Mouse (Mus musculus): ENCODE results near the gene Nepn.
"Not testable (repeated sequence)": the region's sequence is repeated elsewhere in the genome, so short reads cannot be mapped to it uniquely, and the experiment has no call there.

Gene Nepn

GRCm38 (mm10) chr10:52388922-52389430 lies at the start of gene Nepn:
Nepn (plus strand) TSS chr10:52388972.
- CTCF ChIA-PET = no interaction called here
- POLR2A ChIA-PET = interaction anchor here in 2 of 4 experiments (0.6 to 0.7 kb wide), 2 partner anchors 173 to 221 kb away, joined by 4 to 8 read pairs; no protein-coding TSS in a partner anchor

GRCm38 (mm10) chr10:52343324-52343723 lies 45.4 kb upstream of the Nepn start:
- POLR2A ChIA-PET = not testable (repeated sequence)
- CTCF ChIA-PET = interaction anchor here in 1 of 4 experiments (0.6 to 2.3 kb wide), 3 partner anchors 14 to 127 kb away, joined by 3 to 10 read pairs (median 5); no protein-coding TSS in a partner anchor

GRCm38 (mm10) chr10:52353184-52353583 lies 35.6 kb upstream of the Nepn start:
- POLR2A ChIA-PET = interaction anchor here in 2 of 4 experiments (0.8 to 3.2 kb wide), 4 partner anchors 14 to 107 kb away, joined by 3 to 10 read pairs (median 3); partner anchors contain the start of gene Gopc (in 1 of the 2)
- CTCF ChIA-PET = interaction anchor here (0.5 to 3.7 kb wide), 14 partner anchors 9 to 137 kb away, joined by 3 to 27 read pairs (median 4); partner anchors contain the start of genes Dcbld1 (in 1 of the 4) and Gopc (in 1 of the 4)

GRCm38 (mm10) chr10:52358467-52358866 lies 30.3 kb upstream of the Nepn start, which contains the start of gene Gm26741:
Gm26741 (plus strand) TSS chr10:52358767.
- CTCF ChIA-PET = no interaction called here
- POLR2A ChIA-PET = no interaction called here

GRCm38 (mm10) chr10:52360241-52360735 lies 28.5 kb upstream of the Nepn start:
- CTCF ChIA-PET = interaction anchor here in 3 of 4 experiments (0.5 to 1.1 kb wide), 4 partner anchors 13 to 36 kb away, joined by 3 to 4 read pairs (median 3); no protein-coding TSS in a partner anchor

GRCm38 (mm10) chr10:52360862-52361609 lies 27.7 kb upstream of the Nepn start:
- ChIA-PET CTCF (interaction anchor here in 2 of 4 experiments (0.5 to 1.4 kb wide), 3 partner anchors 8 to 35 kb away, joined by 3 read pairs; no protein-coding TSS in a partner anchor), POLR2A (interaction anchor here in 3 of 4 experiments (0.6 to 2.6 kb wide), 8 partner anchors 15 to 67 kb away, joined by 3 to 12 read pairs (median 3); partner anchors contain the start of gene Gopc (in 3 of the 3))

More at GRCm38 (mm10) chr10:52360241-52360735, 28.5 kb upstream of the Nepn start:
- POLR2A ChIA-PET = interaction anchor here in 2 of 4 experiments (0.7 to 2.6 kb wide), 3 partner anchors 21 to 26 kb away, joined by 3 to 12 read pairs (median 3); partner anchors contain the start of gene Gopc (in 2 of the 2)

GRCm38 (mm10) chr10:52368376-52368775 lies 20.4 kb upstream of the Nepn start:
- CTCF ChIA-PET = no interaction called here
- POLR2A ChIA-PET = interaction anchor here in 1 of 4 experiments (0.7 kb wide), 1 partner anchor 22 kb away, joined by 4 read pairs; no protein-coding TSS in a partner anchor

GRCm38 (mm10) chr10:52373834-52374233 lies 14.9 kb upstream of the Nepn start:
- POLR2A ChIA-PET = interaction anchor here in 1 of 4 experiments (0.7 kb wide), 1 partner anchor 26 kb away, joined by 3 read pairs; no protein-coding TSS in a partner anchor
- CTCF ChIA-PET = no interaction called here

GRCm38 (mm10) chr10:52374651-52375050 lies 14.1 kb upstream of the Nepn start:
- ChIA-PET CTCF (interaction anchor here in 1 of 4 experiments (0.6 kb wide), 1 partner anchor 142 kb away, joined by 13 read pairs; no protein-coding TSS in a partner anchor), POLR2A (interaction anchor here in 2 of 4 experiments (0.7 to 1.0 kb wide), 2 partner anchors 38 to 230 kb away, joined by 3 to 4 read pairs; no protein-coding TSS in a partner anchor)

- ChIA-PET POLR2A (interaction anchor here in 1 of 4 experiments (0.8 to 1.5 kb wide), 3 partner anchors 15 to 75 kb away, joined by 3 read pairs; no protein-coding TSS in a partner anchor), CTCF (interaction anchor here in 2 of 4 experiments (0.6 to 1.2 kb wide), 2 partner anchors 17 to 28 kb away, joined by 4 read pairs; no protein-coding TSS in a partner anchor)
Measured at GRCm38 (mm10) chr10:52376422-52376821, 12.3 kb upstream of the Nepn start.

- ChIA-PET CTCF (interaction anchor here in 1 of 4 experiments (0.6 kb wide), 1 partner anchor 100 kb away, joined by 3 read pairs; no protein-coding TSS in a partner anchor), POLR2A (interaction anchor here in 1 of 4 experiments (0.6 kb wide), 1 partner anchor 131 kb away, joined by 7 read pairs; no protein-coding TSS in a partner anchor)
Measured at GRCm38 (mm10) chr10:52377813-52378212, 11.0 kb upstream of the Nepn start.

GRCm38 (mm10) chr10:52381321-52381801 lies 7.4 kb upstream of the Nepn start:
- POLR2A ChIA-PET = interaction anchor here (0.6 to 3.1 kb wide), 42 partner anchors 9 to 354 kb away, joined by 3 to 27 read pairs (median 4); partner anchors contain the start of genes Nus1 (in 3 of the 4) and Dcbld1 (in 1 of the 4)
- CTCF ChIA-PET = interaction anchor here (0.5 to 3.4 kb wide), 15 partner anchors 27 to 358 kb away, joined by 3 to 19 read pairs (median 4); partner anchors contain the start of gene Nus1 (in 1 of the 4)

GRCm38 (mm10) chr10:52381845-52382591 lies 6.8 kb upstream of the Nepn start, which contains the start of gene Gopc:
Gopc (minus strand) TSS chr10:52382124.
- ChIA-PET CTCF (interaction anchor here (0.6 to 3.4 kb wide), 16 partner anchors 28 to 276 kb away, joined by 3 to 19 read pairs (median 4); partner anchors contain the start of gene Nus1 (in 1 of the 4)), POLR2A (interaction anchor here (0.5 to 3.1 kb wide), 55 partner anchors 9 to 1247 kb away, joined by 3 to 27 read pairs (median 4); partner anchors contain the start of genes Nus1 (in 3 of the 4) and Dcbld1 (in 2 of the 4))

GRCm38 (mm10) chr10:52383022-52383421 lies 5.8 kb upstream of the Nepn start:
- ChIA-PET CTCF (interaction anchor here (0.6 to 3.4 kb wide), 11 partner anchors 29 to 277 kb away, joined by 3 to 19 read pairs (median 6); no protein-coding TSS in a partner anchor), POLR2A (interaction anchor here in 3 of 4 experiments (0.8 to 3.1 kb wide), 22 partner anchors 8 to 1246 kb away, joined by 3 to 27 read pairs (median 6); partner anchors contain the start of genes Nus1 (in 3 of the 3) and Dcbld1 (in 1 of the 3))

GRCm38 (mm10) chr10:52383522-52383921 lies 5.2 kb upstream of the Nepn start:
- POLR2A ChIA-PET = interaction anchor here in 2 of 4 experiments (1.7 to 3.1 kb wide), 4 partner anchors 7 to 167 kb away, joined by 4 to 18 read pairs (median 14); no protein-coding TSS in a partner anchor
- CTCF ChIA-PET = interaction anchor here in 3 of 4 experiments (2.1 to 3.4 kb wide), 3 partner anchors 167 kb away, joined by 6 to 19 read pairs (median 8); no protein-coding TSS in a partner anchor

GRCm38 (mm10) chr10:52384823-52385610 lies 3.8 kb upstream of the Nepn start:
- ChIA-PET CTCF (interaction anchor here in 3 of 4 experiments (0.7 to 2.1 kb wide), 4 partner anchors 38 to 169 kb away, joined by 3 to 10 read pairs (median 6); no protein-coding TSS in a partner anchor), POLR2A (interaction anchor here in 2 of 4 experiments (0.7 to 1.3 kb wide), 3 partner anchors 14 to 168 kb away, joined by 3 to 4 read pairs (median 4); no protein-coding TSS in a partner anchor)

All from embryonic stem cell, embryonic (primary cell).